Mouse (Mus musculus) heart, embryonic 16.5 days (tissue): ENCODE measurements at regions not wholly inside any gene's neighbourhood (a gene's known extent, or its start where the extent isn't known, plus 50 kb on each side); places are given as distances from the start of the nearest gene placed in this dataset.

ENCODE experiments used
- ATAC-seq: fragments of 200-750 bp; cut with Nextera tagmentation; replicated peaks from 2 replicates; pipeline ENCODE4 v1.8.0; 2017; ENCODE audit warnings: moderate number of reproducible peaks; ENCODE audit not compliant: insufficient read depth, low FRiP score; ENCODE audit errors: extremely low read depth
- H3K27ac ChIP-seq: fragments of 300-500 bp; sonication (generic); 2 replicates; pipeline ENCODE4 v1.5.1; 2014; ENCODE audit warnings: mild to moderate bottlenecking, low read length, control low read depth, moderate library complexity
- H3K27me3 ChIP-seq: fragments of 300-500 bp; sonication (generic); 2 replicates; pipeline ENCODE4 v1.6.1; 2014; ENCODE audit warnings: low read length, mixed read lengths; ENCODE audit not compliant: control insufficient read depth, insufficient read depth
- H3K36me3 ChIP-seq: fragments of 300-500 bp; sonication (generic); 2 replicates; pipeline ENCODE4 v1.6.1; 2014; ENCODE audit not compliant: control insufficient read depth, insufficient read depth
- H3K4me1 ChIP-seq: fragments of 300-500 bp; sonication (generic); 2 replicates; pipeline ENCODE4 v1.6.1; 2014; ENCODE audit warnings: low read length, mixed read lengths; ENCODE audit not compliant: control insufficient read depth, insufficient read depth
- H3K4me2 ChIP-seq: fragments of 300-500 bp; sonication (generic); 2 replicates; pipeline ENCODE4 v1.6.1; 2014; ENCODE audit warnings: low read depth, mild to moderate bottlenecking, control low read depth, low read length
- H3K4me3 ChIP-seq: fragments of 300-500 bp; sonication (generic); 2 replicates; pipeline ENCODE4 v1.5.1; 2014; ENCODE audit warnings: mild to moderate bottlenecking, control low read depth, low read length
- H3K9ac ChIP-seq: fragments of 300-500 bp; sonication (generic); 2 replicates; pipeline ENCODE4 v1.6.1; 2014; ENCODE audit warnings: low read length, control low read depth
- H3K9me3 ChIP-seq: fragments of 300-500 bp; sonication (generic); replicated peaks from 2 replicates; pipeline ENCODE4 v1.6.1; 2016; ENCODE audit warnings: low read length; ENCODE audit not compliant: control insufficient read depth
- WGBS: fragments of 180-500 bp; shearing (Covaris S2); extraction: QIAGEN DNeasy Blood & Tissue Kit; methylation state at CpG from one replicate; pipeline ENCODE4 v1.1.7; 2014; 5-methylcytosine and 5-hydroxymethylcytosine counted together

DNA sequence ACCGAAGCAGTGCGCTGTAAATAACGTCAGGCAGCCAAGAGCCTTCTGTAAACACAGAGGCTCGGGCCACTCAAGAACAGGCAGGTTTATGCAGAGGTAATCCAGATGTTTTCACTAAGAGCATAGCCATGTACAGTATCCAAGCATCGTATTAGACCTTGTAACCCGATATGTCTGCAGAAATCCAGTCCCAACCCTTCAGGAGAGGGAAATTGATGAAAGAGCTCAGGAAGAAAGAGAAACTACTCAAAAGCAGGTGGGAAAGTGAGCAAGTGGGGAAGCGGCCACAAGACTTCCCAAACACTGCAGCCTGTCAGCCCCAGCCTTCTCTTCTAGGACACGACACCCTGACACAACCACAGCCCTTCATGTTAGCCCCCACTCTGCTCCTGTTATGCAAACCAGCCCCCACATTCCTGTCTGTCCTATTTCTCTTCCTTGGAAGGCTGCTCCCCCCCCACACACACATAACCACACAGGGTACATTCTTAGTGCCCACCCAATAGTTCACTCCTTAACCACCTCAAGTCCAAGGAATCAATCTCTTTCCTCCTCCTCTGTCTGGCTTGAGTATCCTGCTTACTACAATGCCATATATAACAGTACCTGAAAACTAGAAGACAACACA, 179.7 kb downstream of the Adamts15 start:
- H3K9me3 ChIP-seq = no peaks in the 10 kb centered on the region
- no peak overlapping the region for H3K4me2 ChIP-seq
- no peaks in the 10 kb centered on the region for H3K27me3 ChIP-seq
- WGBS = 64% methylated on average over 8 of the region's 8 CpGs
- H3K36me3 ChIP-seq = no peaks in the 10 kb centered on the region
- H3K4me3 ChIP-seq = no peak overlapping the region
- ATAC-seq = no peak
- no peak overlapping the region for H3K27ac ChIP-seq
- no peak overlapping the region for H3K9ac ChIP-seq
- H3K4me1 ChIP-seq = no peaks in the 10 kb centered on the region

DNA sequence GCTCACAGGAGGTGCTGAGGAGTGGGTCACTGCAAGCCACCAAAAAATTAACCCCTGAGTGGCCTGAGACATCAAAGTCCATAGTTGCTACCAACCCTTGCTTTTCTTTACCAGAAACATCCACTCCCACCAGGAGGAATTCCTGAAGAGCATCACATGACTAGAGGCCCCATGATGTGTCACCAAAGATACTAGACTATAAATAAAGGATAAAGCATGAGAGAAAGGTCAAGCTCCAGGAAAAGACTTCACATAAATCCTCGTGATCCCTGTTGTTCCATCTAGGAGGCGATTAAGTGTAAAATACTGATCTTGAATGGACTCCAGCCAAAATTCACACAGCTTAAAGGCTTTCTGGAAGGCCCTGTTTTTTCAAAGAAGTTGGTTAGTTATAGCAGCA, 190.6 kb downstream of the Adamts15 start:
- no peak for ATAC-seq
- WGBS = 37% methylated on average over 2 of the region's 2 CpGs
- H3K4me2 ChIP-seq = no peak overlapping the region
- no peak overlapping the region for H3K27ac ChIP-seq
- no peaks in the 10 kb centered on the region for H3K36me3 ChIP-seq
- peaks cover 6% of the 10 kb centered on the region; the same call in 1 of the 2 replicates for H3K4me1 ChIP-seq
- H3K9ac ChIP-seq = no peak overlapping the region
- H3K27me3 ChIP-seq = no peaks in the 10 kb centered on the region
- H3K4me3 ChIP-seq = no peak overlapping the region
- H3K9me3 ChIP-seq = no peaks in the 10 kb centered on the region; the same call in 1 of the 2 replicates

DNA sequence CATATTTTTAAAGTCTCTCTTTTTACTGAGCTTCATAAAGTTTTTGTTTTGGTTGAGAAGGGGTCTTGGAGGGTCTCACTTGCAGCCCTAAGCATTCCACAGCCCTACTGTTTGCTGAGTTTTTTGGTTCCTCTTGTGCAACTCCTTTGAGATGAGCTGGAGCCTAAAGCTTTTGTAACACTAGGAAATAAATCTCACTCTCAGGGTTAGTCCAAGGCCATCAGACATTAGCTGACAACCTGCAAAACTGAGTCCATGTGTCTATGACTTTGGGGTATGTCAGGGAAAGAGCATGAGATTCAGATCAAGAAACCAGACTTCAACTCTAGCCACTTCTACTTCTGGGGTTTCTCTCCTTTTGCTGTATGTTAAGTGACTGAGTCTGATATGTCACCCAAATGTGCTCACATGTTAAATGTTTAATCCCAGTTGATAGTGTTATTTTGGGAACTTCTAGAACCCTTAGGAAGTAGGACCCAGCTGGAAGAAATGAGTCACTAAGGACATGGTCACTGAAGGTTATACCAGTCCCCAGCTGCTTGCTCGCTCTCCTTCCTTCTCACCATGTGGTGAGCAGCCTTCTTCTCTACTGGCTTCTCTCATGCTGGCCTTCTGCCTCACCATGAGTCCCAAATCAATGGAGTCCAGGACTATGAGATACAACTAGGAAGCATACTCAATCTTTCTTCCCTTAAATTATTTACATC, 198.7 kb downstream of the Adamts15 start:
- H3K4me3 ChIP-seq = no peak overlapping the region
- no peak overlapping the region for H3K27ac ChIP-seq
- WGBS = 85% methylated on average over 1 of the region's 1 CpGs
- no peaks in the 10 kb centered on the region for H3K4me1 ChIP-seq
- no peak for ATAC-seq
- no peaks in the 10 kb centered on the region for H3K36me3 ChIP-seq
- no peak overlapping the region for H3K4me2 ChIP-seq
- H3K27me3 ChIP-seq = no peaks in the 10 kb centered on the region
- no peak overlapping the region for H3K9ac ChIP-seq
- H3K9me3 ChIP-seq = no peaks in the 10 kb centered on the region; the same call in 1 of the 2 replicates

DNA sequence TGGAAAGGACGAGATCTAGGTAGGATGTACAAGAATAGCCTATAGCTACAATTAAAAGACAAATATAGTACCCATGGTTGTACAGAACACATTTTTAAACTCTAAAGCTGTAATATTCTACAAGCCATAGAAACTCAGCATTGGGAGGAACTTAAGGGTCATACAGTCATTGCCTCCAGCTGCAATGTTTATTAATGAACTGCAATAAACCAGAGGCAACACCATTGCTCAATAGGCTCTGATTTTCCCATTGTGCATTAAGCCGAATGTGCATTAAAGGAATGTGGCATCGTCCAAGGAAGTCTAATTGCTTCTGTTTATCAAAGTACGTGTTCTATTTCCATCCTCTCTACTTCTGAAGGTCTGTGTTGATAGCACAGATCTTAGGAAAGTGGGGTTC, 200.4 kb downstream of the Adamts15 start:
- Histone ChIP-seq H3K27ac (no peak overlapping the region), H3K4me2 (no peak overlapping the region), H3K9ac (no peak overlapping the region), H3K27me3 (no peaks in the 10 kb centered on the region), H3K9me3 (no peaks in the 10 kb centered on the region), H3K36me3 (no peaks in the 10 kb centered on the region), H3K4me1 (0 out of 2 replicates have a peak, but pooled peaks cover under 1% of the 10 kb centered on the region), H3K4me3 (no peak overlapping the region)
- WGBS = 58% methylated on average over 4 of the region's 4 CpGs
- ATAC-seq = no peak

DNA sequence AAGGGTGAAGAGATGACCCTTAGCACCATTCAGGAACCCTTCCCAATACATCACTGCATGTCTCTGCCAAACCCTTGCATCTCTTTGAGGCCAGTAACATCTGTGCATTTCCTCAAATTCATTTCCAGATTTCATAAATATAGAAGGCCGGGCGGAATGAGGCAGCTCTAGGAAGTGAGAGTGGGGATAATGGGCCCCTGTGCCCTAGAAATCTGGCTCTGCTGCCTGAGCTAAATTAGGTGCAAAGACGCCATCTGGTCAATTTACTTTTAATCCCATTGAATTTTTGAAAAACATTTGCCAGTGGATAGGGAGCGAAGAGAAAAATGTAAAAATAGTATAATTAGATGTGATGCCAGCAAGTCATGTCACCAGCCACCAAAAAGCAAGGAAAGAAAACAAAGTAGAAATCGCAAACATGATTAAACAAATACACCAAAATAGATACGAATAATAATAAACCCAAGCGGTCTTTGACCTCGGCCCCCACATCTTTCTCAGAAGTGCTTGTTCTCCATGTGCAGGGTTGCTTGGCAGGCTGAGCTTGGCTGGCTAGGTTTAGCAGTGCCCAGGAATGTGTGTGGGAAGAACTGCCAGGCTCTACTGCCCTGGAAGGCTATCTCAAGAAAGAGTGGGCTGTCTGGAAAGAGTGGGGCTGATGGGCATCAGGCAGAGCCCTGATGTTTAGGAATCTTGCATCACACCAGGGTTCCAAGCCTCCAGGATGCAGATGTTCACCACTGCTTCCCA, 205.7 kb downstream of the Adamts15 start:
- Histone ChIP-seq H3K27me3 (no peaks in the 10 kb centered on the region), H3K4me1 (0 out of 2 replicates have a peak, but pooled peaks cover 2% of the 10 kb centered on the region), H3K9me3 (no peaks in the 10 kb centered on the region), H3K4me3 (no peak overlapping the region), H3K36me3 (no peaks in the 10 kb centered on the region), H3K4me2 (no peak overlapping the region), H3K9ac (no peak overlapping the region), H3K27ac (no peak overlapping the region)
- no peak for ATAC-seq
- WGBS = 74% methylated on average over 8 of the region's 8 CpGs

DNA sequence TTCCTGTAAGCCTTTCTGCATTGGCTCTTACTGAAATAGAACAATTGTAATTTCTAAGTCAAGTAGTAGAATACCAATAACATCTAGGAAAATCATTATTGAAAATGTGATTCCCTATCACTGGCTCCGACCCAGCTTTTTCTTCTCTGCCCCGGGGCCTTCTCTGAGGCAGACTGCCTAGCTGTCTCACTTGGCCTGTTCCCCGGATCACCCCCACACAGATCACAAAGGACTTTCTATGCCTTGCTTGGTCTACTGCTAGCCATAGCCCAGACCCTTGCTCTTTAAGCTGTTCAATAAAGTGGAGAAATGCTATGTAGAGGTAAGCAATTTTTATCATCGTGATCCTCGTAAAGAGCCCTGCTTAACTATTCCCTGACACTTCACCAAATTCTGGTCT, 212.1 kb downstream of the Adamts15 start:
- H3K27me3 ChIP-seq = no peaks in the 10 kb centered on the region
- H3K9me3 ChIP-seq = no peaks in the 10 kb centered on the region
- H3K27ac ChIP-seq = no peak overlapping the region
- H3K4me2 ChIP-seq = no peak overlapping the region
- no peaks in the 10 kb centered on the region for H3K36me3 ChIP-seq
- H3K4me1 ChIP-seq = no peaks in the 10 kb centered on the region
- 82% methylated on average over 5 of the region's 5 CpGs for WGBS
- no peak overlapping the region for H3K4me3 ChIP-seq
- no peak overlapping the region for H3K9ac ChIP-seq
- ATAC-seq = no peak

DNA sequence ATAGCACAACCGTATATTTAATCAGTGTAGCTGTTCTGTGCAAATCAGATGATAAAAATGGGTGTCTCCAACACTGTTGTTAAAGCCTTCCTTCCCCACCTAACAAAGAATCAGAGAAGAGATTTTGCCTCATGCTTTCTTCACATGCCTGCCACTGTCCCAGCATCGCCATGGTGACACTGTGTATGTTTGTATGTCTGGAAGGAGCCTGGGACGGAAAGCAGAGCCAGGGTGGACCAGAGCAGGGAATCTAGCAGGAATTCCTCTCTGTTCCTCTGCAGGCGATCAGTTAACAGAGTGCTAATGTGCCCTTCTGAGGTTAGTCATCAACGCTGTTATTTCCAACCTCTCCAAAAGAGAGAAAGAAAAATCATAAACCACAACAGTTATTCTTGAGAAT, 222.4 kb downstream of the Adamts15 start:
- Histone ChIP-seq H3K4me2 (no peak overlapping the region), H3K9me3 (no peaks in the 10 kb centered on the region), H3K36me3 (no peaks in the 10 kb centered on the region), H3K27ac (no peak overlapping the region), H3K4me1 (0 out of 2 replicates have a peak, but pooled peaks cover 4% of the 10 kb centered on the region), H3K27me3 (no peaks in the 10 kb centered on the region), H3K4me3 (no peak overlapping the region), H3K9ac (no peak overlapping the region)
- whole genome bisulfite sequencing = 33% methylated on average over 5 of the region's 5 CpGs
- 0 out of 2 replicates have a peak, but pooled peaks have one; percentile 49 for ATAC-seq

DNA sequence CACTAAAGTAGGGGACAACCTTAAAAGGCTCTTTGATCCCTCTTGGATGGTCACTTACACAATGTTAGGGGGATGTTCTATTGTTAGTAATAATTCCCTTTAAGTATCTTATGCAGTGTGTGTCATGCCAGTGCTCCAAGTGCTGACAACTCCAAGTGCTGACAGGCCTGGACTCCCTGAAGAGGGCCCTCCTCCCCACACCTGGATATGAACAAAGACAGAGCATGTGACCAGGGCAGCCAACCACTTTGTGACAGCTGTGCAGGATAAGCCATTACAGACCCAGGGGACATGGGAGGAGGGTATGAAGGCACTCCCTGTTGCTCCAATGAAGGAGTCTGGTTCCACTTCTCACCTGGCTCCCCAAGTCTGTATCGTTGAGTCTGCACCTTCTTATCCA, 224.7 kb downstream of the Adamts15 start:
- H3K9me3 ChIP-seq = no peaks in the 10 kb centered on the region
- no peak overlapping the region for H3K27ac ChIP-seq
- WGBS = 22% methylated on average over 1 of the region's 1 CpGs
- no peak overlapping the region for H3K4me3 ChIP-seq
- H3K4me1 ChIP-seq = 0 out of 2 replicates have a peak, but pooled peaks cover 4% of the 10 kb centered on the region
- ATAC-seq = peak; percentile 60
- no peak overlapping the region for H3K4me2 ChIP-seq
- H3K27me3 ChIP-seq = no peaks in the 10 kb centered on the region
- H3K9ac ChIP-seq = no peak overlapping the region
- H3K36me3 ChIP-seq = no peaks in the 10 kb centered on the region

DNA sequence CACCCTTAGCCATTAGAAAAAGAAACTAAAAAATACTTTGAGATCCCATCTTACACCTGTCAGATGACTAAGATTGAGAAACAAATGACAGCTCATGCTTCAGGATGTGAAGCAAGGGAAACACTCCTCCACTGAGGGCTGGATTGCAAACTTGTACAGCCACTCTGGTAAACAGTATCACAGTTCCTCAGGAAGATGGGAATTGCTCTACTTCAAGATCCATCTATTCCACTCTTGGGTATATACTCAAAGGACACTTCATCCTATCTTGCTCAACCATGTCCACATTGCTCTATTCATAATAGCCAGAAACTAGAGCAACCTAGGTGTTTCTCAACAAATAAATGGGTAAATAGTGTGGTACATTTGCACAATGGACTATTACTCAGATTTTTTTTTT, 241.2 kb downstream of the Snx19 start:
- Histone ChIP-seq H3K27me3 (no peaks in the 10 kb centered on the region), H3K27ac (no peak overlapping the region), H3K4me1 (no peaks in the 10 kb centered on the region), H3K9me3 (peaks cover 2% of the 10 kb centered on the region), H3K36me3 (no peaks in the 10 kb centered on the region), H3K4me3 (no peak overlapping the region), H3K4me2 (no peak overlapping the region), H3K9ac (no peak overlapping the region)
- ATAC-seq = no peak
